Mouse (Mus musculus): ENCODE data around the gene BC035044. TPM values are rescaled to one million over a fixed set of nuclear protein-coding genes. Genes with fewer than 3 reads are reported as not detected.

Gene BC035044
- total and polyA plus RNA-seq, 2 experiments from 2014 or later = 0.39 TPM; not detected in 1

DNA sequence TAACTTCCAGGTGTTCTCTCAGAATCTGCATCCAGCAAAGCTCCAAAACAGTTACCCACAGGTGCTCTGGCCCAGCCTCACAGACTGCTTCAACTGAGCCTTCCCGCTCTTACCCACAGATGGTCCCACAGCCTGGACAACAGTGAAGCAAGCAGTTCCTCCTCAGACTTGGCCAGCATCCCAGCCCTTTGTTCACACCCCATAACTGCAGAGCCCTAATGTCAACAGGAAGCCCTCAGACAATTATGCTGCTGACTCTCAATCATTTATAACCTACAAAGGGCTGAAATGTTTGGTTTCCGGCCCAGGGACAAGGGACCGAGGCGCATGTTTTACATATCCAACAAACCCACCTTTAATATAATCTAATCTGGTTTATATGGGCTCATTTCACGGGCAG, 34.7 kb downstream of the BC035044 start:
- no peaks in the 10 kb centered on the region for H3K4me1 ChIP-seq (ENCODE audit: insufficient read depth, low read length)
- H3K4me3 ChIP-seq (ENCODE audit: low read length) = no peak overlapping the region
- no peak overlapping the region for H3K9ac ChIP-seq (replicated peaks; ENCODE audit: low read length)
- H3K27me3 ChIP-seq (ENCODE audit: insufficient read depth, low read length) = no peaks in the 10 kb centered on the region
- TF ChIP-seq CTCF (IDR thresholded peaks at IDR 0.05; ENCODE audit: low read depth) = no peak
- DNase-seq (ENCODE audit: low spot score) (peak; percentile 67), ATAC-seq (peak; percentile 82)
- no peaks in the 10 kb centered on the region for H3K9me3 ChIP-seq (ENCODE audit: low read length)
- WGBS = 40% methylated on average over 5 of the region's 5 CpGs
- no peak overlapping the region for H3K4me2 ChIP-seq (ENCODE audit: low read depth, low read length)
- H3K27ac ChIP-seq = no peak overlapping the region
- no peaks in the 10 kb centered on the region for H3K36me3 ChIP-seq (ENCODE audit: insufficient read depth, low read length)

DNA sequence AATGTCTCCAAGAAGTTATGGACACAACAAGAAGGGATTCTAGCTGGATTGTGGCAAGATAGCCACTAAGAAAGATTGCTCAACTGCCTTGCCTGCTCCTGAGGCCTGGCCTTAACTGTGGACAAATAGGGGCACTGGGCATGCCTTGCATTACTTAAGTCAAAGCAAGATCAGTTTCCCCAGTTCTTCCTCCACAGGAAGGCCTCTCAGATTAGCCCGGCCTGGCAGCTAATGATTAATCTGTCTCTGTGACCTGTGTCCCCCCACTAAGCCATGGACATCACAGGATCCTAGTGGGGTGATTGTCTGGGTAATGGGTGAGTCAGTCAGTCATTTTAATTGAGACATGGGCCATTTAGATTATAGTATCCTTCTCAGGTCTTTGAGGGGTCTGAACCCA, 35.4 kb downstream of the BC035044 start:
- Histone ChIP-seq H3K27me3 (ENCODE audit: insufficient read depth, low read length) (no peaks in the 10 kb centered on the region), H3K9me3 (ENCODE audit: low read length) (no peaks in the 10 kb centered on the region), H3K36me3 (ENCODE audit: insufficient read depth, low read length) (no peaks in the 10 kb centered on the region), H3K9ac (replicated peaks; ENCODE audit: low read length) (no peak overlapping the region), H3K4me3 (ENCODE audit: low read length) (no peak overlapping the region), H3K4me1 (ENCODE audit: insufficient read depth, low read length) (no peaks in the 10 kb centered on the region), H3K27ac (no peak overlapping the region), H3K4me2 (ENCODE audit: low read depth, low read length) (no peak overlapping the region)
- DNase-seq (ENCODE audit: low spot score) = no peak
- no peak for TF ChIP-seq CTCF (IDR thresholded peaks at IDR 0.05; ENCODE audit: low read depth)
- ATAC-seq = no peak
- WGBS = 76% methylated on average over 1 of the region's 1 CpGs

GRCm38 (mm10) chr6:128854895-128855294, 36.0 kb downstream of the BC035044 start:
- no peak for ATAC-seq
- no peak overlapping the region for H3K4me2 ChIP-seq (ENCODE audit: low read depth, low read length)

GRCm38 (mm10) chr6:128854024-128854820, 36.7 kb downstream of the BC035044 start:
- DNase-seq (ENCODE audit: low spot score) = peak; percentile 83
- WGBS = 47% methylated on average over 12 of the region's 12 CpGs
- Histone ChIP-seq H3K27ac (no peak overlapping the region), H3K36me3 (ENCODE audit: insufficient read depth, low read length) (no peaks in the 10 kb centered on the region), H3K4me1 (ENCODE audit: insufficient read depth, low read length) (no peaks in the 10 kb centered on the region), H3K27me3 (ENCODE audit: insufficient read depth, low read length) (no peaks in the 10 kb centered on the region), H3K4me3 (ENCODE audit: low read length) (no peak overlapping the region), H3K9me3 (ENCODE audit: low read length) (no peaks in the 10 kb centered on the region), H3K4me2 (ENCODE audit: low read depth, low read length) (peak overlapping the region; percentile 23; the same call in 1 of the 2 replicates), H3K9ac (replicated peaks; ENCODE audit: low read length) (0 out of 2 replicates have a peak overlapping the region, but pooled peaks have one; percentile 21)
- ATAC-seq = peak; percentile 72
- TF ChIP-seq CTCF (IDR thresholded peaks at IDR 0.05; ENCODE audit: low read depth) = peak; percentile 83

More at GRCm38 (mm10) chr6:128854895-128855294, 36.0 kb downstream of the BC035044 start:
- H3K36me3 ChIP-seq (ENCODE audit: insufficient read depth, low read length) = no peaks in the 10 kb centered on the region
- H3K9ac ChIP-seq (replicated peaks; ENCODE audit: low read length) = no peak overlapping the region
- H3K27me3 ChIP-seq (ENCODE audit: insufficient read depth, low read length) = no peaks in the 10 kb centered on the region
- H3K9me3 ChIP-seq (ENCODE audit: low read length) = no peaks in the 10 kb centered on the region
- H3K27ac ChIP-seq = no peak overlapping the region
- 98% methylated on average over 3 of the region's 3 CpGs for WGBS
- no peak overlapping the region for H3K4me3 ChIP-seq (ENCODE audit: low read length)
- no peak for TF ChIP-seq CTCF (IDR thresholded peaks at IDR 0.05; ENCODE audit: low read depth)
- no peaks in the 10 kb centered on the region for H3K4me1 ChIP-seq (ENCODE audit: insufficient read depth, low read length)
- no peak for DNase-seq (ENCODE audit: low spot score)

DNA sequence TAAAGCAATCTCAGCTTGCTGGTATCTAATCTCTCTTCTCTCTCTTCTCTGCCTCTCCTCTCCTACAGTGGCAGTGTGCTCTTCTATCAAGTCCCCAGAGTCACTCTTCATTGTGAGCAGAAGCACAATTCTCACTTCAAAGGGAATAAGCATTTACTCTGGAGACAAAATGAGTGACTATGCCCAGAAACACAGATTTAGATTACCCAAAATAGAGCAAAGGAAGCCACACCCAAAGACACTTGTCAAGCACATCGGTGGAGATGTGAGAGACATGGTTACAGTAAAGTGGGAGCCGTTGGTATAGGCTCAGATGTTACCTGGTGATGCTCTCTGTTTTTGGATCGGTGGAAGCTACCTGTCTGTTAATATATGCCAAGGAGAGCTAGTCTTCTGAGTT, 38.2 kb downstream of the BC035044 start:
- no peaks in the 10 kb centered on the region for H3K4me1 ChIP-seq (ENCODE audit: insufficient read depth, low read length)
- H3K9me3 ChIP-seq (ENCODE audit: low read length) = no peaks in the 10 kb centered on the region
- no peak overlapping the region for H3K4me2 ChIP-seq (ENCODE audit: low read depth, low read length)
- H3K9ac ChIP-seq (replicated peaks; ENCODE audit: low read length) = no peak overlapping the region
- no peak for ATAC-seq
- no peak for TF ChIP-seq CTCF (IDR thresholded peaks at IDR 0.05; ENCODE audit: low read depth)
- H3K36me3 ChIP-seq (ENCODE audit: insufficient read depth, low read length) = no peaks in the 10 kb centered on the region
- no peak for DNase-seq (ENCODE audit: low spot score)
- no peaks in the 10 kb centered on the region for H3K27me3 ChIP-seq (ENCODE audit: insufficient read depth, low read length)
- H3K27ac ChIP-seq = no peak overlapping the region
- H3K4me3 ChIP-seq (ENCODE audit: low read length) = no peak overlapping the region
- WGBS = 90% methylated on average over 3 of the region's 3 CpGs

DNA sequence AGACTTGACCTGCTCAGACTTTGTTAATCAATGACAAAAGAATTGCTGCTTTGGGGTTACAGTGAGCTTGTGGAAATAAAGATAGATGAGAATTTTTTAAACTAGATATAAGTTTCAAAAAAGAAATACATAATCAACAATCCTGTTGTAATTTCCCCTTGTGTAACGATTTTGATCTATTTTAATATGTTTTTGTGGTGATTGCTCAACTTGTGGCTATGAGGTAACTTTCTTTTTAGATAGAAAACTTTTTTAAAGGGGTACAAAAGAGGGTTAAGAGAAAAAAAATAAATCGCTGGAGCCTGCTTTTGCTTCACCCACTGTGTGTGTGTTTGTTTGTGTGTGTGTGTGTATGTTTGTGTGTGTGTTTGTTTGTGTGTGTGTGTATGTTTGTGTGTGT, 39.8 kb downstream of the BC035044 start:
- ATAC-seq = no peak

DNA sequence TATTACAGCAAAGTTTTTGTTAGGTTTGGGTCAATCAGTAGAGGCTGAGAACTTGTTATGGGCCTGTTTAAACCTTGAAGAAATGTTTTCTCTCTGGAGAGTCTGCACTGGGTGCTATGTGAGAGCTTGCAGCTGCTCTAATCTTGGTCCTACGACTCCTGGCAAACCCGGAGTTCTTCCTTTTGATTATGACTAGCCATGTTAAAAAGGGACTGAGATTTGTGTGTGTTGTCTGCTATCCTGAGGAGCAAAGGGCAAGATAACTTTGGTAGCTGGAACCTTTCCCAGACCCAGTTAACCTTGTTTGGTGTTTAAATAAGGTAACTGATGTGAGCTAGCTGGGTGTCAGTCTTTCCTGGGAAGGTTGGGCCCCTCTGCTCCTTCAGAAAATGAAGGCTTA, 40.3 kb downstream of the BC035044 start:
- no peaks in the 10 kb centered on the region for H3K4me1 ChIP-seq (ENCODE audit: insufficient read depth, low read length)
- H3K9me3 ChIP-seq (ENCODE audit: low read length) = no peaks in the 10 kb centered on the region
- ATAC-seq = no peak
- no peaks in the 10 kb centered on the region for H3K36me3 ChIP-seq (ENCODE audit: insufficient read depth, low read length)
- no peak overlapping the region for H3K9ac ChIP-seq (replicated peaks; ENCODE audit: low read length)
- no peaks in the 10 kb centered on the region for H3K27me3 ChIP-seq (ENCODE audit: insufficient read depth, low read length)
- 80% methylated on average over 2 of the region's 2 CpGs for WGBS
- no peak for DNase-seq (ENCODE audit: low spot score)
- H3K4me2 ChIP-seq (ENCODE audit: low read depth, low read length) = no peak overlapping the region
- no peak overlapping the region for H3K27ac ChIP-seq
- TF ChIP-seq CTCF (IDR thresholded peaks at IDR 0.05; ENCODE audit: low read depth) = no peak
- no peak overlapping the region for H3K4me3 ChIP-seq (ENCODE audit: low read length)

More for the DNA sequence above, 39.8 kb downstream of the BC035044 start:
- Histone ChIP-seq H3K4me2 (ENCODE audit: low read depth, low read length) (no peak overlapping the region), H3K4me1 (ENCODE audit: insufficient read depth, low read length) (no peaks in the 10 kb centered on the region), H3K9ac (replicated peaks; ENCODE audit: low read length) (no peak overlapping the region), H3K27me3 (ENCODE audit: insufficient read depth, low read length) (no peaks in the 10 kb centered on the region), H3K27ac (no peak overlapping the region), H3K4me3 (ENCODE audit: low read length) (no peak overlapping the region), H3K9me3 (ENCODE audit: low read length) (no peaks in the 10 kb centered on the region), H3K36me3 (ENCODE audit: insufficient read depth, low read length) (no peaks in the 10 kb centered on the region)
- no peak for TF ChIP-seq CTCF (IDR thresholded peaks at IDR 0.05; ENCODE audit: low read depth)
- no peak for DNase-seq (ENCODE audit: low spot score)
- 85% methylated on average over 2 of the region's 2 CpGs for WGBS
